Mouse (Mus musculus) layer of hippocampus, adult 6 months (tissue): ENCODE measurements around the gene B3galnt2. TPM values are rescaled to one million over a fixed set of nuclear protein-coding genes. Genes with fewer than 3 reads are reported as not detected.

ENCODE experiments used
- long read RNA-seq, 2 experiments: library from polyadenylated mRNA; unstranded; transcript quantifications; one replicate each; pipeline ENCODE4 v2.0.0; 2019 to 2020
- polyA plus RNA-seq: library from polyadenylated mRNA; unstranded; fragments of <200 nt; fragmentation: Nextera tagmentation; gene quantifications from 2 replicates; pipeline ENCODE4 v1.2.3, GENCODE M21; 2021

Gene B3galnt2
- polyA plus RNA-seq, result 3.7 and 4.3 TPM in 2 replicates
- long read RNA-seq, experiment 1, partial matches to known transcripts, result 1 of 9 reads
- long read RNA-seq, experiment 1, other reads (novel, unspliced or antisense), result 4 of 9 reads
- long read RNA-seq, experiment 2, transcript B3galnt2-201 (12 exons, 3,892 nt), result major isoform, 40 of 71 reads
- long read RNA-seq, experiment 2, partial matches to known transcripts, result 5 of 71 reads
- long read RNA-seq, experiment 2, other reads (novel, unspliced or antisense), result 24 of 71 reads

GRCm38 (mm10) chr13:13953874-13954832, at the start of gene B3galnt2:
TSS of gene B3galnt2 (plus strand) at chr13:13954469.

GRCm38 (mm10) chr13:14039292-14039965, 85.2 kb downstream of the B3galnt2 start, which contains the start of gene Tbce:
TSS of gene Tbce (minus strand) at chr13:14039638.

Other genes starting within 250 kb of the B3galnt2 start
- 31.2 and 47.6 TPM in 2 replicates for gene Gng4, start 170.4 kb upstream of the B3galnt2 start, polyA plus RNA-seq
- gene Tbce, start 85.2 kb downstream of the B3galnt2 start, polyA plus RNA-seq, result 18.0 and 21.2 TPM in 2 replicates
- 24.9 and 26.7 TPM in 2 replicates for gene Arid4b, start 108.8 kb downstream of the B3galnt2 start, polyA plus RNA-seq
- gene Ggps1, start 109.0 kb downstream of the B3galnt2 start, polyA plus RNA-seq, result 40.3 and 41.1 TPM in 2 replicates